Mouse (Mus musculus): ENCODE results near the gene Lrrc8e. TPM values are rescaled to one million over a fixed set of nuclear protein-coding genes. Genes with fewer than 3 reads are reported as not detected.

Gene Lrrc8e
- total RNA-seq, 2 experiments from 2014 or later, result 13.6 to 15.2 TPM

DNA sequence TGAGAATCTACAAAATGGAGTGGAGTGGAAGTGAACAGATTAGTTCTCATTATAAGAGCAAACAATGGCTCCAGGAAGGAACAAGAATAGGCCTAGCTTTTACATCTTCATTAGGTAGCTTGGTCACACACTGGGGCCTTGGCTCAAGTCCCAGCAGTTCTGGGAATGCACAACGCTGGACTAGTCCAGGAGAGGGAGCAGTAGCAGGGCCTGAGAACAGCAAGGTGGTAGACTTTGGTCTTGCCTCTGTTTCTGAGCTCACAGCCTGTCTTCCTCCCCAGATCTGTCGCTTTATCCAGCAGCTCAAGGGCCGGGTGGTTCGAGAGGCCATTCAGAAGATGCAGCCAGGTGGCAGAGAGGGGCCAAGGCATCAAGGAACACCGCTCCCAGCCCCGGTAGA, 27.4 kb downstream of the Lrrc8e start:
- DNase-seq (ENCODE audit: low spot score in 2 of 2), result no peak

DNA sequence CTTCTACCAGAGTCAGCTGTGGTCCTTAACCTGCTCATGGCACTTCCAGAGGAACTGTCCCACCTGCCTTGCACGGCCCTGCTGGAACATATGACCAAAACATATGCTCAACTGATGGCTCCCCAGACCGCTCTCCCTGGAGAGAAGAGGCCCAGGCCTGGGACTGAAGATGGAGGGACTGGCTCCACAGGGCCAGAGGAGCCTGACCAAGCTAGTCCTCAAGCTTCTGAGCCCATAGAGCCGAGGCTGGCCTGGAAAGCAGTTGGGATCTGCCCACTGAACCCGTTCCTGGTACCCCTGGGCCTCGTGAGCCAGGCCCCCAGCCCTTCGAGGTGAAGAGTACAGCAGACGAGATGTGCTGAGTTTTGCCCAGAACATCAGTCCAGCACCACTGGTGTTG, 28.8 kb downstream of the Lrrc8e start:
- peak in 1 of 2 experiments; percentile 2 for DNase-seq (ENCODE audit: low spot score in 2 of 2)

DNA sequence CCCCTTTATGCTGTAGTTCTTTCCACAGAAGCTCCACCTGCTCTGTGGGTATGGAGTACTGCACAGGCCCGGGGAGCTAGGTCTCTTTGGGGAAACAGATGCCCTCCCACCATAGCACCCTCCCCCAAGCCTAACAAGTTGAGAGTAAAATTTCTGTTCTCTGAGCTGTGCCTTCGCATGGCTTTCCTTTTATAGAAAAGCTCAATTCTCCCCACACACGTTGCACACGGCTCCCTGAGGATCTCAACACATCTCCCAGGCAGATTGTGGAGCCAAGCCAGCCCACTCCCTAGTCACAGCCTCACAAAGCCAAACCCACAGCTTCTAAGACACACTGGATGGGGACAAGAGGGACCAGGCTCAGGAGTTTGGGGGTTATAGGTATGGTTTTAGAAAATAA, 30.3 kb downstream of the Lrrc8e start:
- DNase-seq (ENCODE audit: low spot score in 2 of 2), result no peak

DNA sequence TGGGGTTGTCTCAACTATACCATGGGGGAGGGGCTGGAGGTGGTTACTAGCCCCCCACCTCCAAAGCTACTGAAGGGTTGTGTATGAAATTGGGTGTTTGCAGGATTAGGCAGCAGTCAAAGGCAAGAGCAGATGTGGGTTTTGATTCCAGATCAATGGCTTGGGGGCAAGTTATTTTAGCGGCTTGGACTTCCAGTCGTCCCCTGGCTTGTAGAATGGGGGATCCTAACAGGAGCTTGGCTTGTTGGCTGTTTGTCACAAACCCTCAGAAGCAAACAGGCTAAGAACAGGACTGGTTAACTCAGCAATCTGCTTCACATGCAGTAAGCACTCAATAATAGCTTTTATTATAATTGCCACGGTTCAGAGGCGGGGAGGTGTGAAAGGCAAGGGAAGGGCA, 30.7 kb downstream of the Lrrc8e start:
- no peak for DNase-seq (ENCODE audit: low spot score in 2 of 2)

DNA sequence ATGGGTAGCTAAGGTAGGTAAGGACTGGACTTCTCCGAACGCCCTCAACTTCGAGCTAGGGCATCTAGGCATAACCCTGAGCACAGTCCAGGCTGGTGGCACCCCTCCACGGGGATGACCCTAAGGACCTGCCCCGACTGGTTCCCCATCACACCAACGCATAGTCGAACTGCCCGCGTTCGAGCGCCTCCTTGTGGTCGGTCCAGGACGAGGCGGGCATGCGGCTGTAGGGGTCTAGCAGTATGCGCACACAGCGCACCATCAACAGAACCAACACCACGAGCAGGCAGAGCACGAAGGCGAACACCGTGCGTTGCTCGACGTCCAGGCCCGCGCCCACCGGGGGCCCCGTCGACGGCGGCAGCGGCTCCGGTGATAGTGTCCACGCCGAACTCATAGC, 31.6 kb downstream of the Lrrc8e start:
- DNase-seq (ENCODE audit: low spot score in 2 of 2), result peak; percentile 53 to 72

DNA sequence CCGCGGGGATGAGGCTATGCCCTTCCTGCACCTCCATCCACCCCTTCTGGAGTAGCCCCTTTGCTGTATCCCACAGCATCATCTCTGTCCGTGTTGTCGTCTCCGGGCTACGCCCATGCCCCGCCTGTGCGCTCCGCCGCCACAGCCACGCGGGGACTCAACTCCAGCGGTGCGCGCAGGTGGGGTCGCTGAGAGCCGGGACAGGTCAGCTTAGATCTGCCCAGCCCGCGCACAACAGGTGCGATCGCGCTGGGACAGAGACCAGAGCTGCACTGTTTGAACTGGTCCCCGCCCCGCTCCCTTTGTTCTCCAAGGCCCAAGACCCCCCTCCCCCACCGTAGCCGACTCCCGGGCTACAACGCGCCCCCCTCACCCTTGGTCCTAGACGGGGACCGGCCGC, 32.1 kb downstream of the Lrrc8e start:
- DNase-seq (ENCODE audit: low spot score in 2 of 2), result peak in 1 of 2 experiments; percentile 19

DNA sequence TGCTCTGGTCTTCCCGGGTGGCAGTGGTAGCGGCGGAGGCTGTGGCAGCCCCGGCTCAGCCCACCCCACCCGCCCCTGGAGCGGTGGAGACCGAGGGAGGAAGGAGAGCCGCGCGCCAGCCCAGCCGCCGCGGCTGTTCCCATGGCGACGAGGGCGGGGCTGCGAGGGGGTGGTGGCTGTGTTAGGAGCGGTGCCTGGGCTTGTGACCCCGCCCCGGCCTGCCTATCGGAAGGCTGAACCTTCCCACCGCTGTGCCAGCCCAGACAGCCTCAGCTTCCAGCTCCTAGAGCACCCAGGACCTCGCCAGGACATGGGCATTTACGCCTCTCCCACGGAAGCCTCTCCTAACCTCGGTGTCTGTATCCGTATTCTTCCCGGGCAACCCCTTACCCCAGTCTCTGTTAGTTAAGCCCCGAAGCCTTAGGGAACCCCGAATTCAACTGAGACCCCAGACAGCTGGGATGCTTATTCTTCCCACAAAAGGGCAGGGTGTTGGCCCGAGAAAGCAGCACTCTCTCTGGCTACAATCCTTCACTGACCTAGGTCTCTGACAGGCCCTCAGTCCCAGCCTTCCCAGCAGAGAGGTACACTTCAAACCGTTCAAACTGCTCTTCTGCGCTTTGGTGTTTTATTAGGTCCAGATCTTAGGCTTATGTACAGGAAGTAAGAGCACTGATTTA, 32.6 kb downstream of the Lrrc8e start, which contains the start of gene Ctxn1:
Gene Ctxn1 (minus strand): TSS at position 150 of the 680 bp plus-strand sequence.
- peak; percentile 87 to 94 for DNase-seq (ENCODE audit: low spot score in 2 of 2)

DNA sequence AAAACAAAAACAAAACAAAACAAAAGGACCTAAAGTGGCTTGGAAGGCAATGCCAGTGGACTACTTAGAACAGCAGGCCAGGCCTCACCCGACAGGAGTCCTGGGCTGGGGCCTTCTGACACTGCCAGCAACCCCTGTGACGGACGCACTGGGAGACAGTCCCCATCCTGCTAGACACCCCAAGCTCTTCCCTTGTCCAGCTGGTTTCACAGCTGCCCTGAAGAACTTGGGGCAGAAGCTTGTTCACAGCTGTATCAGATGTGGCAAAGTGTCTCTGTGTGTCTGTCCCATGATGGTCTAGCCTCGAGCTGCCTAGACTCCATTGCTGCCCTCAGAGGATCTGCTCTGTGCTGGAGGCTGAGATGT, 33.2 kb downstream of the Lrrc8e start:
- no peak for DNase-seq (ENCODE audit: low spot score in 2 of 2)

DNA sequence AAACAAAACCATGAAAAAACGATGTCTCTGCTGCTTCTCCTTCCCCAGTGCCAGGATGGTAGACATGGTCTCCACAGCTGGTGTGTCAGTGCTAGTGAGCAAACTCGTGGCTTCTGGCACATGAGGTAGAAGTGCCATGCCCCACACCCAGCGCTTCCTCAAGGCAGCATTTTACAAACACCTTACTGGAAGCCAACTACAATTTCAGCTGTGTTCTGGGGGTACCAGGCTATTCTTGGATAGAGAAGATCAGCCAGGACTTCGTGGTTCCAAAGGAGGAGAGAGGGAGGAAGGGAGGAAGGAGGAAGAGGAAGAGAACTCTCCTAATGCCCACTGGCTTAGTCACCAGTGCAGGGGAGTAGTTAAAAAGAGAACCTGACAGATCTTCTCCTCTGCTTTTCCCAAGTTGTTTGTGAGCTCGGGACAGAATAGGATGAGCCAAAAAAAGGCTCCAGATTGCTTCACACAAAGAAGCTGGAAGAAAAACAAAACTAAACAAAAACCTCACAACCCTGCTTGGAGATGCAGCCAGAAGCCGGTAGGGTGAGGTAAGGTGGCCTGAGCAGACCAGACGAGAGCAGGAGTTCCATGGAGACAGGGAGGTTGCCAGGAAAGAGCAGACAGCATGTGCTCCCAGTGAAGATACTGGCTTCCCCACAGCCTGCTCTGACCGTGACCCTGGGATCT, 36.6 kb downstream of the Lrrc8e start:
- DNase-seq (ENCODE audit: low spot score in 2 of 2), result no peak

DNA sequence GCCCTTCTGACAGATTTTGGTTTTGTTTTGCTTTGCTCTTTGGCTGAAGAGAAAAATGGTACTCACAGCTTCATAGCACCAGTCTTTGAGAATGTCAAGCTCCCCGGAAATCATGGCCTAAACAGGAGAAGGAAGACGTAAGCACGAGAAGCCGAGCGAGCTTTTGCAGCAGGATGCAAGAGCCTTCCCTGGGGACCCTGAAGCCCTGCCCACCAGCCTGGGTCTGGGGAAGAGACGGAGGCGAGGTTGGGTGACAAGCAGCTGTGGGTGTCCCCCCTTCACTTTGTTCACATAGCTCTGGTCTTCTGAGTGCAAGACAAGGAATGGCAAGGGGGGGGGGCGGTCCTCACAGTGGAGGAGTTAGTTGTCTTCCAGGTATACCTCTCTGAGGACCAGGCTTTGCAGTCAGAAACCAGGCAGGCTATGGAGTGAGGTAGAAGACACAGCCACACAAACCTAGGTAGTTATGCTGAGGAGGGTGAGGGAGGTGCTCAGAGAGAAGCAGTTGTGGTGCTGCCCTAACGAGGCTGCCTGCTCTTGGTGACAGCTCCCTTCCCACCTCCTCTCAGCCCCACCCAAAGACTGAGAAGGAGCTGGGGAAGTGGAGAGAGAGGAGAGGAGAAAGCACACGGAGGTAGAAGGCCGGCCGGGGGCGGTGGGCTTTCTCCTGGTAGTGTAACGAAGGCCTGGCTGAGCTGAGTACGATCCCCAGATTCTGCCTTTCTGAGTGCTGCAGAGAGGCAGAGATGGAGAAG, 38.7 kb downstream of the Lrrc8e start:
- DNase-seq (ENCODE audit: low spot score in 2 of 2), result no peak

DNA sequence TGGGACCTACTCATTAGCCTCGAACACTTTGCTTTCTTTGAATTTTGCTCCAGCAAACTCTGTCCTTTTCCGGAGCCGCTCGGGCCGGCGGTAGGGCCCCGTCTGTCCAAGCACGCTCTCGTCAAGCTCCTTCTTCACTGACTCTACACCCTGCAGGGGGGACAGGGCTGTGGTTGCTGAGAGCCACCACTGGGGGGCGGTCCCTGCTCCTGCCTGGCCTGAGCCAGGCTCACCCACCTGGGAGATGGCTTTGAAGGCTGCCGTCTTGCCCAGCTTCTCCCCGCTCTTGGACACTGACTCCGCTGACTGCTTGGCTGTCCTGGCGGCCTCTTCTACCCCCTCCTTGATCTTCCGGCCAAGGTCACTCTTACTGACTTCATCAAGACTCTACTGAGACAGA, 41.0 kb downstream of the Lrrc8e start:
- DNase-seq (ENCODE audit: low spot score in 2 of 2), result no peak

DNA sequence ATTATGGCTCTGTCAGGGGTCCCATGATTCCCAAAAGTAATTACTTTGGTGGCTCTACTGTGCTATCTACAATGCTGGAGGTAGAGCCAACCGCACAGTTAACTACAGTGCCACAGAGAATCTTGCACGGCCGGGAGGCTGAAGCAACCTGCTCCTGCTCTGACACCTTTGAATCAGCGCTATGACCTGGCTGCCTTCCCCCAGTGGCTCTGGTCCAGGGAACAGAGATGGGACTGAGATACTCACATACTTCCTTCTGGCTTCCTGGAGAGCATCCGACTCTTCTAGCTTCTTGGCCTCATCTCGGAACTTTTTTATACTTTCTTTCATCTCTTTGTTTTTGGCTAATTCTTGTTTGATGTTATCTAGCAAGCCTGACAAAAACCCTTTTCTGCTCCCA, 43.0 kb downstream of the Lrrc8e start:
- no peak for DNase-seq (ENCODE audit: low spot score in 2 of 2)

DNA sequence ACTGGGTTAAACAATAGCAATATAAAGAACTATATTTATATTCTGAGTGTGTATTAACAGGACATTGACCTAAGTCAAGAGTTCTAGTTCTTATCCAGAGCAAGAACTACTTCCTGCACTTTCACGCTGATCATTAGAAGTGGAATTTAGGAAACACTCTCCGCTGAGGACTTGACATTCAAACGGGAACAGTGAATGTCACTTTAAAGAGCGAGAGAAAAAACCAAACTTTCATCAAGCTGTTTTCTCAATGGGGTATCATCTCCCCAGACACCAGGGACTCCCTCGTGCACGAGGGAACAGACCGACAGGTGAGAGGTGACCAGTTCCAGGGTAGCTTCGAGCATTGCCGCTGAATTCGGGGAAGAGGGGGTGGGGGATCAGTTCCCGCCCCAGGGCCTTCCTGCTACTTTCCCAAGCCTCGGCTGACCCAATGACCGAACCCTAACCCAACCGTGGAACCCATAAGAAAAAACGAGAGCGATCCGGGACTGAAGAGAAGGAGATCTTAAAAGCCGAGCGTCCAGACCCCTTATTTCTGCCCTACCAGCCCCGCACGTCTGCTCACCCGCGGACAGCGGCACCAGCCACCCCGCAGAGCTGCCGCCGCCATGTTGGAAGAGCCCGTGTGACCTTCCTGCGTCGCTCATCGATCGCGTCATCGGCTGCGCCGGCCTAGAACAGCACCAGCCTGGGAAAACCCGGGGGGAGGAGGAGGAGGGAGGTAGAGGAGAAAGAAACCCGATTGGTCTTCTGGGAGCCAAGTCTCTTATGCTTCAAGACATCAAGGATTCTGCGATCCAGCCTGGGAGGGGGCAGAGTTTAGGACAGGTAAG, 48.9 kb downstream of the Lrrc8e start, which contains the start of gene Timm44:
Gene Timm44 (minus strand): TSS at position 639 of the 836 bp plus-strand sequence.
- peak; percentile 81 to 90 for DNase-seq (ENCODE audit: low spot score in 2 of 2)

DNA sequence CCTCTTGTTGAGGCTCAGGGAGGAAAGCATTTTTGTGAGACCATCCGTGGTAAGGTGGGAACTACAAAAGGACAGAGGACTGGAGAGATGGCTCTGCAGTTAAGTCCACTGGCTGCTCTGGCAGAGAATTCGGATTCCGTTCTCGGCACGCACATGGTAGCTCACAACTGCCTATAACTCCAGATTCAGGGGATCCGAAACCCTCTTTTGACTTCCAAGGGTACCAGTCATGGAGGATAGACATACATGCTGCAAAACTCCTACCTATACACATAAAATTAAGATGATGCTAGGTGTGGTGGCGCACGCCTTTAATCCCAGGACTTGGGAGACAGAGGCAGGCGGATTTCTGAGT, 49.5 kb downstream of the Lrrc8e start:
- DNase-seq (ENCODE audit: low spot score in 2 of 2), result no peak

Other genes starting within 250 kb of the Lrrc8e start
- gene Cd209f, start 121.0 kb upstream of the Lrrc8e start, total RNA-seq (2021), result 1 to 10 TPM; 1.0 to 2.1 TPM
- gene Cd209g, start 92.7 kb upstream of the Lrrc8e start, total RNA-seq (2021), result under 1 TPM in 1 of 2 experiments, not detected in 1; 0.54 TPM
- gene Evi5l, start 60.3 kb upstream of the Lrrc8e start, total RNA-seq (2021), result 10 to 100 TPM; 46.2 to 47.0 TPM
- gene Prr36, start 9.4 kb upstream of the Lrrc8e start, total RNA-seq (2021), result 10 to 100 TPM in 1 of 2 experiments, 1 to 10 TPM in 1; 9.6 to 10.6 TPM
- 100 to 1,000 TPM; 121 to 129 TPM for gene Map2k7, start 11.9 kb downstream of the Lrrc8e start, total RNA-seq (2021)
- 1 to 10 TPM; 4.4 to 6.0 TPM for gene Gm49320, start 12.0 kb downstream of the Lrrc8e start, total RNA-seq (2021)
- gene Tgfbr3l, start 21.4 kb downstream of the Lrrc8e start, total RNA-seq (2021), result 10 to 100 TPM; 42.4 to 49.1 TPM
- 10 to 100 TPM; 35.5 to 37.3 TPM for gene Snapc2, start 26.3 kb downstream of the Lrrc8e start, total RNA-seq (2021)
- gene Ctxn1, start 32.4 kb downstream of the Lrrc8e start, total RNA-seq (2021), result 10 to 100 TPM; 25.9 to 42.7 TPM
- gene Timm44, start 49.1 kb downstream of the Lrrc8e start, total RNA-seq (2021), result 100 to 1,000 TPM; 128 to 140 TPM
- gene Ccl25, start 98.4 kb downstream of the Lrrc8e start, total RNA-seq (2021), result 10 to 100 TPM; 22.7 to 26.9 TPM
- gene Elavl1, start 98.6 kb downstream of the Lrrc8e start, total RNA-seq (2021), result 10 to 100 TPM; 86.6 to 95.6 TPM

Measured in adrenal gland, postnatal 4 days (tissue).